Mouse (Mus musculus) midbrain, embryonic 14.5 days (tissue): ENCODE data around the gene Kif18b. TPM values are rescaled to one million over a fixed set of nuclear protein-coding genes. Genes with fewer than 3 reads are reported as not detected.

ENCODE experiments used
- ATAC-seq: fragments of 200-750 bp; cut with Nextera tagmentation; 2 replicates; pipeline ENCODE4 v1.8.0; 2017; ENCODE audit warnings: moderate number of reproducible peaks, moderate library complexity; ENCODE audit not compliant: low FRiP score, low TSS enrichment
- DNase-seq: peaks from one replicate; pipeline ENCODE4 v3.0.0-alpha.2; 2015
- H3K27ac ChIP-seq: fragments of 300-500 bp; sonication (generic); replicated peaks from 2 replicates; pipeline ENCODE4 v1.5.1; 2014; ENCODE audit warnings: mild to moderate bottlenecking, low read depth, low read length, moderate library complexity
- H3K27me3 ChIP-seq: fragments of 300-500 bp; sonication (generic); 2 replicates; pipeline ENCODE4 v1.6.1; 2014; ENCODE audit warnings: low read length, control low read depth, mixed read lengths; ENCODE audit not compliant: control insufficient read depth, insufficient read depth
- H3K36me3 ChIP-seq: fragments of 300-500 bp; sonication (generic); 2 replicates; pipeline ENCODE4 v1.6.1; 2014; ENCODE audit warnings: low read length, control low read depth; ENCODE audit not compliant: control insufficient read depth, insufficient read depth
- H3K4me1 ChIP-seq: fragments of 300-500 bp; sonication (generic); 2 replicates; pipeline ENCODE4 v1.6.1; 2014; ENCODE audit warnings: mild to moderate bottlenecking, antibody characterized with exemption, low read length, control low read depth; ENCODE audit not compliant: control insufficient read depth, insufficient read depth
- H3K4me2 ChIP-seq: fragments of 300-500 bp; sonication (generic); 2 replicates; pipeline ENCODE4 v1.6.1; 2014; ENCODE audit warnings: mild to moderate bottlenecking, low read length, moderate library complexity
- H3K4me3 ChIP-seq: fragments of 300-500 bp; sonication (generic); replicated peaks from 2 replicates; pipeline ENCODE4 v1.5.1; 2014; ENCODE audit warnings: low read depth, low read length
- H3K9ac ChIP-seq: fragments of 300-500 bp; sonication (generic); replicated peaks from 2 replicates; pipeline ENCODE4 v1.6.1; 2014; ENCODE audit warnings: mild to moderate bottlenecking, low read length, moderate library complexity
- H3K9me3 ChIP-seq: fragments of 300-500 bp; sonication (generic); 2 replicates; pipeline ENCODE4 v1.6.1; 2016; ENCODE audit warnings: low read length, control low read depth, mixed read lengths; ENCODE audit not compliant: control insufficient read depth
- WGBS: fragments of 180-500 bp; shearing (Covaris S2); extraction: QIAGEN DNeasy Blood & Tissue Kit; methylation state at CpG from one replicate; pipeline ENCODE4 v1.1.7; 2014; 5-methylcytosine and 5-hydroxymethylcytosine counted together
- polyA plus RNA-seq: library from polyadenylated mRNA; unstranded; fragments of >200 nt; fragmentation: Nextera tagmentation; extraction: Ambion mirVana; gene quantifications from 2 replicates; pipeline ENCODE4 v1.2.1, GENCODE M21; 2014

The Kif18b gene
- polyA plus RNA-seq, 1 experiment from 2014 or later, result 1.9 TPM

GRCm38 (mm10) chr11:102945306-102946264, 20.7 kb upstream of the Kif18b start:
- no peak for ATAC-seq
- WGBS, result 2% methylated on average over 54 of the region's 54 CpGs
- peaks cover 26% of the 10 kb centered on the region for H3K4me1 ChIP-seq

DNA sequence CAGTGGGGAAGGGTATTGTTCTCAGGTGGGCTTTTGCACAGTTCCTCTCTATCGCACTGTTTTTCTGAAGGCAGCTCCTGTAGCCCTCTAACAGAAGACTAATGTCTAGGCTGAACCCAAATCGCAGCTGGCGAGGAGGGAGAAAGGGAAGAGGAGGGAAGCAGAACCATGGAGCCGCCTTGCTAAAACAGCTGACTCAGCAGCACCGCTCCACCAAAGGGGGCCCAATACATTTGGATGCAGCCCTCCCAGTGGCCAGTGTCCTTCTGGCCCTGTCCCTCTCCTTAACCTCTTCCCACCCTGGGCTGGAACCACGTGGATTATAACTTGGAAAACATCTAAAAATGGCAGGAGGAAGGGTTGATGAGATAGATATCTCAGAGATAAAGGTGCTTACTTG, 16.3 kb upstream of the Kif18b start:
- WGBS, result 73% methylated on average over 6 of the region's 6 CpGs
- peaks cover 23% of the 10 kb centered on the region; the same call in 1 of the 2 replicates for H3K4me1 ChIP-seq
- no peak overlapping the region for H3K4me3 ChIP-seq
- no peaks in the 10 kb centered on the region for H3K9me3 ChIP-seq
- DNase-seq, result no peak
- no peak overlapping the region for H3K4me2 ChIP-seq
- peaks cover 38% of the 10 kb centered on the region for H3K27me3 ChIP-seq
- H3K27ac ChIP-seq, result no peak overlapping the region
- H3K9ac ChIP-seq, result no peak overlapping the region
- H3K36me3 ChIP-seq, result no peaks in the 10 kb centered on the region
- no peak for ATAC-seq

More at GRCm38 (mm10) chr11:102945306-102946264, 20.7 kb upstream of the Kif18b start:
- Histone ChIP-seq H3K4me3 (peak overlapping the region; percentile 38), H3K36me3 (no peaks in the 10 kb centered on the region), H3K9ac (peak overlapping the region; percentile 50), H3K27ac (no peak overlapping the region), H3K27me3 (peaks cover 54% of the 10 kb centered on the region), H3K9me3 (no peaks in the 10 kb centered on the region), H3K4me2 (peak overlapping the region; percentile 64)
- no peak for DNase-seq

DNA sequence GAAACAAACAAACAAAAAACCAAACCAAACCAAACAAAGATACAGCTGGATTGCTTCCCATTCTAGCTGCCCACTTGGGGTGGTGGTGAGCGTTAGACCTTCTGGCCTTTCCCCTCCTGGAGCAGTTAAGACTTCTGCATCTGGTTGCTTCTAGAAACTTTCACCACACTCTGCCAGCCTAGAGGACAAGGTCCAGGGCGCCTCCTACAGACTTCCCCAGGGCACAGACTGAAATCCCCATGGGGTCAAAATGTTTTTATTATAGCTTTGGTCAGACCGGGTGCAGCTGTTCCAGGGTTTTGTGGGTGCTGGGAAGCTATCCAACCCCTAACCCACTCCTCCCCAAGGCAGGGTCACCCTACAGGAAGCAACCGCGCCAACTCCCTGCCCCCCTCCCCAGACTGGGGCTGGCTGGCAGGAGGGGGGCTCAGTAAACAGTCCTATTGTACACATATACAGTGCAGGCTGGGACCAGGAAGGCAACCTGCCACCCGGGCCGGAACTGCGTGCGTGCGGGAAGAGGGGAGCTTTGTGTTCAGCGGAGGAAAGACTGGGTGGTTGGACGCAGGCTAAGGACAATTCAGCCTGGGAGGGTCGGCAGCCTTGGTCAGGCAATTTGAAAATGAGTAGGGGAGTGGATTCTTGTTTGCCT, 14.2 kb upstream of the Kif18b start:
- Histone ChIP-seq H3K27ac (no peak overlapping the region), H3K9ac (no peak overlapping the region), H3K4me3 (no peak overlapping the region), H3K4me2 (no peak overlapping the region), H3K4me1 (peaks cover 18% of the 10 kb centered on the region; the same call in 1 of the 2 replicates), H3K36me3 (no peaks in the 10 kb centered on the region), H3K27me3 (peaks cover 20% of the 10 kb centered on the region), H3K9me3 (no peaks in the 10 kb centered on the region)
- ATAC-seq, result no peak
- WGBS, result 46% methylated on average over 13 of the region's 13 CpGs
- DNase-seq, result no peak

GRCm38 (mm10) chr11:102937529-102938182, 12.7 kb upstream of the Kif18b start:
- no peak for DNase-seq
- no peak overlapping the region for H3K4me2 ChIP-seq
- no peaks in the 10 kb centered on the region for H3K9me3 ChIP-seq
- peaks cover 18% of the 10 kb centered on the region; the same call in 1 of the 2 replicates for H3K4me1 ChIP-seq
- 50% methylated on average over 3 of the region's 3 CpGs for WGBS
- no peak overlapping the region for H3K9ac ChIP-seq
- H3K27me3 ChIP-seq, result 0 out of 2 replicates have a peak, but pooled peaks cover 6% of the 10 kb centered on the region
- H3K4me3 ChIP-seq, result no peak overlapping the region
- H3K27ac ChIP-seq, result 0 out of 2 replicates have a peak overlapping the region, but pooled peaks have one; percentile 37
- H3K36me3 ChIP-seq, result no peaks in the 10 kb centered on the region
- ATAC-seq, result no peak

GRCm38 (mm10) chr11:102936272-102936671, 11.3 kb upstream of the Kif18b start:
- Histone ChIP-seq H3K27ac (no peak overlapping the region), H3K27me3 (0 out of 2 replicates have a peak, but pooled peaks cover 3% of the 10 kb centered on the region), H3K4me1 (peaks cover 18% of the 10 kb centered on the region; the same call in 1 of the 2 replicates), H3K4me3 (no peak overlapping the region), H3K9me3 (no peaks in the 10 kb centered on the region), H3K36me3 (no peaks in the 10 kb centered on the region), H3K4me2 (no peak overlapping the region), H3K9ac (no peak overlapping the region)
- 59% methylated on average over 4 of the region's 4 CpGs for WGBS
- DNase-seq (no peak), ATAC-seq (no peak)

DNA sequence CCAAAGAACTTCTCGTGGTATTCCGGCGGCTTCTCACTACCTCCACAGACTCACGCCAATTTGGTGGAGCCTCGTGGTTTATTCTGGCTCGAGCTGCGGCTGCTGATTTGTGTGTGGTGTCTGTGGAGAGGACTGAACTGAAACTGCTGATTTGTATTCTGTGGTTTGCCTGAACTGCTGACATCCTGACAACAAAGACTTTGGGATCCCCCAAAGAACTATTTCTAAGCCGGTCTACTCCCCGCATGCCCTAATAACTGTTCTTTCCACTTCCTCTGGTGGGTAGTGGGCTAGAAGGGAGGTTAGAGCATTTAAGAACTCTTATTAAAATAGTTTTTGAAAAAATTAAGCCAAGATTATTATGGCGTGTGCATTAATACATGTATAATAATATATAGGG, 5.7 kb upstream of the Kif18b start:
- no peaks in the 10 kb centered on the region for H3K9me3 ChIP-seq
- H3K27ac ChIP-seq, result no peak overlapping the region
- H3K36me3 ChIP-seq, result no peaks in the 10 kb centered on the region
- H3K4me1 ChIP-seq, result no peaks in the 10 kb centered on the region
- ATAC-seq, result no peak
- 94% methylated on average over 10 of the region's 10 CpGs for WGBS
- H3K27me3 ChIP-seq, result 0 out of 2 replicates have a peak, but pooled peaks cover 3% of the 10 kb centered on the region
- no peak overlapping the region for H3K9ac ChIP-seq
- DNase-seq, result no peak
- H3K4me2 ChIP-seq, result no peak overlapping the region
- H3K4me3 ChIP-seq, result no peak overlapping the region

GRCm38 (mm10) chr11:102925351-102925717, 410 bp upstream of the Kif18b start:
- WGBS, result under 1% methylated on average over 10 of the region's 10 CpGs
- H3K27me3 ChIP-seq, result no peaks in the 10 kb centered on the region
- H3K36me3 ChIP-seq, result no peaks in the 10 kb centered on the region
- ATAC-seq (no peak), DNase-seq (no peak)
- H3K9ac ChIP-seq, result peak overlapping the region; percentile 40; the same call in 1 of the 2 replicates
- H3K27ac ChIP-seq, result peak overlapping the region; percentile 83
- no peaks in the 10 kb centered on the region for H3K9me3 ChIP-seq
- H3K4me2 ChIP-seq, result peak overlapping the region; percentile 77
- H3K4me1 ChIP-seq, result peaks cover 13% of the 10 kb centered on the region; the same call in 1 of the 2 replicates
- peak overlapping the region; percentile 51 for H3K4me3 ChIP-seq

GRCm38 (mm10) chr11:102921491-102921890, 3.4 kb downstream of the Kif18b start:
- WGBS, result 60% methylated on average over 6 of the region's 6 CpGs

More at GRCm38 (mm10) chr11:102921491-102921890, 3.4 kb downstream of the Kif18b start:
- Histone ChIP-seq H3K9me3 (no peaks in the 10 kb centered on the region), H3K36me3 (no peaks in the 10 kb centered on the region), H3K4me2 (peak overlapping the region; percentile 25; the same call in 1 of the 2 replicates), H3K4me3 (no peak overlapping the region), H3K27me3 (no peaks in the 10 kb centered on the region), H3K9ac (no peak overlapping the region; the same call in 1 of the 2 replicates), H3K4me1 (peaks cover 13% of the 10 kb centered on the region; the same call in 1 of the 2 replicates), H3K27ac (peak overlapping the region; percentile 41; the same call in 1 of the 2 replicates)
- ATAC-seq (no peak), DNase-seq (peak; percentile 4)
